Mouse (Mus musculus): ENCODE results near the gene Mllt10.

DNA sequence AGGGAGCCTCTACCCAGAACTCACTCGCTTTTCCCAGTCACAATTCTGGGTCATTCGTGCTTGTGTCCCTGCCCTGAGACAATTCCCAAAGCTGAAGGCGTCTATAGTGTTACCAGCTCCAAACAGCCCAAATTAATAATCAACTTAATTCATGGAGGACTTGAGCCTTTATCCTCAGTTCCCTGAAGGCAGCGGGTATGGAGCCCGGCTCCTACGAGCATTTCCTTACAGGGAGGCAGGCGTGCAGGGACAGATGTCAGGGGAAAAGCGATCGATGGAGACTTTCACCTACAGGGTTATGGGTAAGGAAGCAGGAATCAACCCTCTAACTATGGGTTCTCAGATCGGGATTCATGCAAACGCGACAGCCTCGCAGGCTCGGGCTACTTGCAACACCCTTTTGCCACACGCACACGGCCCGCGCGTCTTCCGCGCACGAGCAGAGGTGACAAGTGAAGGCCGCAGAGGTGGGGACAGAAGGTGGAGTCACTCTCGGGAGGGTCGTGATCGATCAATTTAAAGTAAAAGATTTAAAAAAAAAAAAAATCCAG is 23.7 kb upstream of the Mllt10 start:
- TF ChIP-seq CTCF (IDR thresholded peaks at IDR 0.05; ENCODE audit: low read depth) (no peak), EP300 (IDR thresholded peaks at IDR 0.05; ENCODE audit: low read depth) (no peak)

Measured in liver, postnatal 0 days (tissue).